Mouse (Mus musculus): ENCODE measurements around the gene Gm6164. TPM values are rescaled to one million over a fixed set of nuclear protein-coding genes. Genes with fewer than 3 reads are reported as not detected.
"Not testable (repeated sequence)": the region's sequence is repeated elsewhere in the genome, so short reads cannot be mapped to it uniquely, and the experiment has no call there.

The Gm6164 gene
- not detected in 2 replicates for polyA plus RNA-seq (2014; fragmentation: Nextera tagmentation; extraction: Ambion mirVana)

- not testable (repeated sequence) for H3K9me3 ChIP-seq (ENCODE audit: control insufficient read depth, low read length); H3K4me3 ChIP-seq (ENCODE audit: low read depth, low read length); H3K9ac ChIP-seq (ENCODE audit: low read depth, low read length); DNase-seq (ENCODE audit: low spot score); H3K36me3 ChIP-seq (ENCODE audit: control insufficient read depth, insufficient read depth, low read length); H3K27me3 ChIP-seq (replicated peaks; ENCODE audit: control insufficient read depth, insufficient read depth, low read length); H3K27ac ChIP-seq (replicated peaks; ENCODE audit: low read depth, low read length); ATAC-seq (ENCODE audit: low read depth); H3K4me2 ChIP-seq (ENCODE audit: low read depth, low read length); H3K4me1 ChIP-seq (ENCODE audit: control insufficient read depth, insufficient read depth, low read length)
- WGBS = no CpG with 5 or more reads among the region's 2 CpGs
Observed at GRCm38 (mm10) chr7:20205507-20205906, at the start of gene Gm6164. Gm6164 (minus strand) TSS chr7:20205607.

DNA sequence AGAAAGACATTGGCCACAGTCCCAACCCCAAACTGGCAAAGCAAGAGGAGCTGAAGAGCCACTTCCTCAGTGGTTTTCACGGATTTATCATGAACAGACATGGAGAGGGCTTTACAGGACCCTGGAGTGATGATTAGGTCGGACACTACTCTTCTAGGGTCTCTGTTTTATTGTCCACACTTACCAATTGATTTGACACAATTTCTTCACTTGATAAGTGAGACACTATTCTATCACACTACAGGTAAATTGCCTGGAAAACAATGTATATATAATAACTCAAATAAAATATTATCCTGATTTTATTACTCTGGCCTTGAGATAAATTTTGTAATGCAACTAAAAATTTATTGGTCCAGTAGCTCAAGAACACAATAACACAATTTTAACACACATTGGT is 28.3 kb upstream of the Gm6164 start, which contains the start of gene Gm4498:
Gm4498 (minus strand) TSS at position 101 of the 400 bp plus-strand sequence.
- not testable (repeated sequence) for H3K27ac ChIP-seq (replicated peaks; ENCODE audit: low read depth, low read length); DNase-seq (ENCODE audit: low spot score); ATAC-seq (ENCODE audit: low read depth); H3K9ac ChIP-seq (ENCODE audit: low read depth, low read length); H3K27me3 ChIP-seq (replicated peaks; ENCODE audit: control insufficient read depth, insufficient read depth, low read length); H3K4me2 ChIP-seq (ENCODE audit: low read depth, low read length); H3K4me1 ChIP-seq (ENCODE audit: control insufficient read depth, insufficient read depth, low read length); H3K4me3 ChIP-seq (ENCODE audit: low read depth, low read length); H3K36me3 ChIP-seq (ENCODE audit: control insufficient read depth, insufficient read depth, low read length); H3K9me3 ChIP-seq (ENCODE audit: control insufficient read depth, low read length)
- no CpG with 5 or more reads among the region's 2 CpGs for WGBS

DNA sequence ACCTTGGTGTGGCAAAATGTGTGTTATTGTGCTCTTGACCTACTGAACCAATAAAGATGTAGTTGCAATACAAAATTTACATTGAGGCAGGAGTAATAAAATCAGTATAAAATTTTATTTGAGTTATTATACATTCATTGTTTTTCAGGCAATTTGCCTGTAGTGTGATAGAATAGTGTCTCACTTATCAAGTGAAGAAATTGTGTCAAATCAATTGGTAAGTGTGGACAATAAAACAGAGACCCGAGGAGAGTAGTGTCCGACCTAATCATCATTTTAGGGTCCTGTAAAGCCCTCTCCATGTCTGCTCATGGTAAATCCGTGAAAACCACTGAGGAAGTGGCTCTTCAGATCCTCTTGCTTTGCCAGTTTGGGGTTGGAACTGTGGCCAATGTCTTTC is 12.0 kb downstream of the Gm6164 start, which contains the start of gene Vmn1r95:
Vmn1r95 (plus strand) TSS at position 301 of the 400 bp plus-strand sequence.
- not testable (repeated sequence) for H3K9ac ChIP-seq (ENCODE audit: low read depth, low read length); H3K27me3 ChIP-seq (replicated peaks; ENCODE audit: control insufficient read depth, insufficient read depth, low read length); DNase-seq (ENCODE audit: low spot score); H3K4me3 ChIP-seq (ENCODE audit: low read depth, low read length); ATAC-seq (ENCODE audit: low read depth); H3K27ac ChIP-seq (replicated peaks; ENCODE audit: low read depth, low read length); H3K36me3 ChIP-seq (ENCODE audit: control insufficient read depth, insufficient read depth, low read length); H3K4me2 ChIP-seq (ENCODE audit: low read depth, low read length); H3K4me1 ChIP-seq (ENCODE audit: control insufficient read depth, insufficient read depth, low read length); H3K9me3 ChIP-seq (ENCODE audit: control insufficient read depth, low read length)
- no CpG with 5 or more reads among the region's 3 CpGs for WGBS

DNA sequence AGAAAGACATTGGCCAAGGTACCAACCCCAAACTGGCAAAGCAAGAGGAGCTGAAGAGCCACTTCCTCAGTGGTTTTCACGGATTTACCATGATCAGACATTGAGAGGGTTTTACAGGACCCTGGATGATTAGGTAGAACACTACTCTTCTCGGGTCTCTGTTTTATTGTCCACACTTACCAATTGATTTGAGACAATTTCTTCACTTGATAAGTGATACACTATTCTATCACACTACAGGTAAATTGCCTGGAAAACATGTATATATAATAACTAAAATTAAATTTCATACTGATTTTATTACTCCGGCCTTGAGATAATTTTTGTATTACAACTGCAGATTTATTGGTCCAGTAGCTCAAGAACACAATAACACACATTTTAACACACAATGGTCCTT is 37.1 kb downstream of the Gm6164 start, which contains the start of gene Vmn1r94:
Vmn1r94 (minus strand) TSS at position 101 of the 400 bp plus-strand sequence.
- H3K4me1 ChIP-seq (ENCODE audit: control insufficient read depth, insufficient read depth, low read length); H3K9me3 ChIP-seq (ENCODE audit: control insufficient read depth, low read length); H3K27me3 ChIP-seq (replicated peaks; ENCODE audit: control insufficient read depth, insufficient read depth, low read length); H3K27ac ChIP-seq (replicated peaks; ENCODE audit: low read depth, low read length); H3K4me3 ChIP-seq (ENCODE audit: low read depth, low read length); H3K36me3 ChIP-seq (ENCODE audit: control insufficient read depth, insufficient read depth, low read length); H3K9ac ChIP-seq (ENCODE audit: low read depth, low read length); H3K4me2 ChIP-seq (ENCODE audit: low read depth, low read length); ATAC-seq (ENCODE audit: low read depth); DNase-seq (ENCODE audit: low spot score): not testable (repeated sequence)
- no CpG with 5 or more reads among the region's 3 CpGs for WGBS

Other genes starting within 250 kb of the Gm6164 start
- gene Ceacam20, start 240.2 kb downstream of the Gm6164 start, polyA plus RNA-seq (2014; fragmentation: Nextera tagmentation; extraction: Ambion mirVana) = not detected in 2 replicates
- gene Nlrp9b, start 214.1 kb downstream of the Gm6164 start, polyA plus RNA-seq (2014; fragmentation: Nextera tagmentation; extraction: Ambion mirVana) = not detected in 2 replicates
- not detected in 2 replicates for gene Vmn1r91, start 105.9 kb downstream of the Gm6164 start, polyA plus RNA-seq (2014; fragmentation: Nextera tagmentation; extraction: Ambion mirVana)
- gene Gm16442, start 83.0 kb downstream of the Gm6164 start, polyA plus RNA-seq (2014; fragmentation: Nextera tagmentation; extraction: Ambion mirVana) = not detected in 2 replicates
- not detected in 2 replicates for gene Vmn1r93, start 66.5 kb downstream of the Gm6164 start, polyA plus RNA-seq (2014; fragmentation: Nextera tagmentation; extraction: Ambion mirVana)
- not detected in 2 replicates for gene Vmn1r94, start 37.2 kb downstream of the Gm6164 start, polyA plus RNA-seq (2014; fragmentation: Nextera tagmentation; extraction: Ambion mirVana)
- gene Vmn1r95, start 11.9 kb downstream of the Gm6164 start, polyA plus RNA-seq (2014; fragmentation: Nextera tagmentation; extraction: Ambion mirVana) = not detected in 2 replicates
- not detected in 2 replicates for gene Gm4498, start 28.2 kb upstream of the Gm6164 start, polyA plus RNA-seq (2014; fragmentation: Nextera tagmentation; extraction: Ambion mirVana)
- not detected in 2 replicates for gene Gm5890, start 57.2 kb upstream of the Gm6164 start, polyA plus RNA-seq (2014; fragmentation: Nextera tagmentation; extraction: Ambion mirVana)
- not detected in 2 replicates for gene Gm4133, start 128.5 kb upstream of the Gm6164 start, polyA plus RNA-seq (2014; fragmentation: Nextera tagmentation; extraction: Ambion mirVana)
- gene Gm5728, start 169.8 kb upstream of the Gm6164 start, polyA plus RNA-seq (2014; fragmentation: Nextera tagmentation; extraction: Ambion mirVana) = not detected in 2 replicates
- gene Vmn1r100, start 212.3 kb upstream of the Gm6164 start, polyA plus RNA-seq (2014; fragmentation: Nextera tagmentation; extraction: Ambion mirVana) = not detected in 2 replicates
- gene Vmn1r101, start 237.0 kb upstream of the Gm6164 start, polyA plus RNA-seq (2014; fragmentation: Nextera tagmentation; extraction: Ambion mirVana) = not detected in 2 replicates